8 mouse cellular contexts compared by ENCODE assay signal in the genomic region with DNA sequence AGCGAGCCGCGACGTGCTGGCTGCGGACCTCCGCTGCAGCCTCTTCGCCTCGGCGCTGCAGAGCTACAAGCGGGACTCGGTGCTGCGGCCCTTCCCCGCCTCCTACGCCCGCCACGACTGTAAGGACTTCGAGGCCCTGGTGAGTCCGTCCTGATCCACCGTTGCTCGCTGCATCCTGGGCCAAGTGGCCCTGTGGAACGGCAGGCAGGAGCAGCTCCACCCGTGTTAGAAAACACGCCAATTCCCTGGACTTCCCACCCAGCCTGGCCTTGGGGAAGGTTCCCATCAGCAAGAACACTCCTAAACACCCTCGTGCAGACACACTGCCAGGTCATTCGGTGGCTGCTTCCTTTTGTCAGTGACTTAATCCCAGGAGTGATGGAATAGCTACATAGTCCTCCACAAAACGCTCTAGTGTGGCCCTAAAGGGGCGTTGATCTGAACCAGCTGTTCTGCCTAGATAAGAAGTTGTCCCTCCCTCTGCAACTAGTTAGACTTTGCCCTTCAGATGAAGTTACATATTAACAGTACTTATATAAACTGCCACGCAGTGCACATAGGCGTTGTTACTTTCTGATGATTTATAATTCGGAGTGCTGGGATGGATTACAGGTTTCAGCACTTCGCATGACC. TPM values are rescaled to one million over a fixed set of nuclear protein-coding genes. Genes with fewer than 3 reads are reported as not detected.
A peak's percentile ranks its signal among the peaks of the same experiment; 100 is the strongest.
DNase-seq lines count a peak whose midpoint lies in the region; ATAC-seq and TF ChIP-seq lines count a peak whose summit lies in the region.

No protein-coding gene starts in this region.

- H3K27me3 ChIP-seq in MEL (ENCODE audit: control insufficient read depth in 1 of 2, insufficient read depth in 2 of 2, low read length in 2 of 2), result no peaks in the 10 kb centered on the region
- H3K27me3 ChIP-seq in forebrain, embryonic 14.5 days (replicated peaks; ENCODE audit: control insufficient read depth, insufficient read depth, low read length), result no peaks in the 10 kb centered on the region
- no peaks in the 10 kb centered on the region for H3K27me3 ChIP-seq in limb, embryonic 10.5 days (ENCODE audit: low read depth, poor library complexity, severe bottlenecking)

- peak; percentile 47 for DNase-seq in adrenal gland, adult 8-10 months
- DNase-seq in adrenal gland, postnatal 36 days, result no peak
- peak; percentile 95 for DNase-seq in MEL (ENCODE audit: low read depth, low spot score)
- DNase-seq in forebrain, embryonic 14.5 days (ENCODE audit: low spot score), result peak; percentile 34
- no peak for DNase-seq in limb, embryonic 10.5 days (ENCODE audit: low spot score)
- no peak for DNase-seq in left cerebral cortex, postnatal 36 days (ENCODE audit: low spot score in 2 of 2)
- DNase-seq in gastrocnemius, postnatal 25 days, result no peak

- TF ChIP-seq RAD21 in MEL (IDR thresholded peaks at IDR 0.05; ENCODE audit: low read depth, low read length), result no peak

- WGBS in forebrain, embryonic 14.5 days, result 12% methylated on average over 31 of the region's 31 CpGs
- WGBS in limb, embryonic 10.5 days, result 8% methylated on average over 31 of the region's 31 CpGs

- TF ChIP-seq POLR2A in MEL (IDR thresholded peaks at IDR 0.05; ENCODE audit: control insufficient read depth in 1 of 2, insufficient read depth in 1 of 2, low read depth in 1 of 2, low read length in 2 of 2, poor library complexity in 1 of 2), result peak in 1 of 2 experiments; percentile 69; a peak in 3 of 4 replicates

- peak overlapping the region; percentile 83 for H3K9ac ChIP-seq in MEL (ENCODE audit: control insufficient read depth, low read depth, low read length, poor library complexity, severe bottlenecking)
- H3K9ac ChIP-seq in forebrain, embryonic 14.5 days (ENCODE audit: low read length), result peak overlapping the region; percentile 81

- no peak for TF ChIP-seq CTCF in MEL (IDR thresholded peaks at IDR 0.05 in 2 of 3, conservative IDR thresholded peaks at IDR 0.05 in 1 of 3; ENCODE audit: control insufficient read depth in 1 of 3, insufficient read depth in 1 of 3, low read depth in 2 of 3, low read length in 3 of 3, poor library complexity in 1 of 3, severe bottlenecking in 1 of 3)

- TF ChIP-seq EP300 in MEL (IDR thresholded peaks at IDR 0.05; ENCODE audit: low read depth in 1 of 2, low read length in 2 of 2), result peak; percentile 78 to 85

- peak overlapping the region; percentile 90 for H3K4me2 ChIP-seq in forebrain, embryonic 14.5 days (ENCODE audit: low read length)

- intact Hi-C loops in left cerebral cortex, postnatal 36 days (cut with DNase I), result loop anchor here (2.0 kb wide), 1 partner anchor 17 kb away; no protein-coding TSS in a partner anchor

- ATAC-seq in forebrain, embryonic 14.5 days, result peak; percentile 69; the same call in 1 of the 2 replicates
- 0 out of 2 replicates have a peak, but pooled peaks have one; percentile 9 for ATAC-seq in monocyte, adult 5-6 weeks (replicated peaks; ENCODE audit: insufficient number of reproducible peaks, low FRiP score, low TSS enrichment, poor library complexity, severe bottlenecking)

- no peaks in the 10 kb centered on the region for H3K9me3 ChIP-seq in MEL (replicated peaks; ENCODE audit: insufficient read depth, low read length)
- no peaks in the 10 kb centered on the region for H3K9me3 ChIP-seq in forebrain, embryonic 14.5 days (replicated peaks; ENCODE audit: control insufficient read depth, low read length)
- H3K9me3 ChIP-seq in limb, embryonic 10.5 days (replicated peaks), result no peaks in the 10 kb centered on the region

- H3K79me2 ChIP-seq in MEL (ENCODE audit: control insufficient read depth, insufficient read depth, low read length, poor library complexity), result peaks cover 3% of the 10 kb centered on the region; the same call in 1 of the 2 replicates

- H3K4me3 ChIP-seq in MEL (ENCODE audit: control insufficient read depth in 1 of 2, insufficient read depth in 1 of 2, low read depth in 2 of 2, low read length in 2 of 2), result peak overlapping the region; percentile 70 to 75
- H3K4me3 ChIP-seq in forebrain, embryonic 14.5 days (ENCODE audit: low read depth, low read length), result peak overlapping the region; percentile 65
- H3K4me3 ChIP-seq in limb, embryonic 10.5 days, result peak overlapping the region; percentile 82

- H3K36me3 ChIP-seq in MEL (ENCODE audit: control insufficient read depth in 1 of 2, insufficient read depth in 2 of 2, low read length in 2 of 2), result peaks cover 0 to 12% of the 10 kb centered on the region in 2 experiments; a peak in 2 of 4 replicates
- no peaks in the 10 kb centered on the region for H3K36me3 ChIP-seq in forebrain, embryonic 14.5 days (ENCODE audit: control insufficient read depth, insufficient read depth, low read length)
- H3K36me3 ChIP-seq in limb, embryonic 10.5 days, result no peaks in the 10 kb centered on the region

- H3K4me1 ChIP-seq in MEL (ENCODE audit: control insufficient read depth in 1 of 2, insufficient read depth in 2 of 2, low read length in 2 of 2), result peaks cover 5 to 10% of the 10 kb centered on the region in 2 experiments; a peak in 3 of 4 replicates
- peaks cover 6% of the 10 kb centered on the region; the same call in 1 of the 2 replicates for H3K4me1 ChIP-seq in forebrain, embryonic 14.5 days (ENCODE audit: control insufficient read depth, insufficient read depth, low read length)
- H3K4me1 ChIP-seq in limb, embryonic 10.5 days, result peaks cover 47% of the 10 kb centered on the region

- H3K27ac ChIP-seq in MEL (ENCODE audit: control insufficient read depth, low read depth, low read length), result peak overlapping the region; percentile 93
- peak overlapping the region; percentile 78 for H3K27ac ChIP-seq in forebrain, embryonic 14.5 days (ENCODE audit: low read depth, low read length)
- peak overlapping the region; percentile 95 for H3K27ac ChIP-seq in limb, embryonic 10.5 days

TF ChIP-seq in MEL, 35 proteins besides CTCF, POLR2A, EP300 and RAD21 (continues in another document):
- no peak for TF ChIP-seq CHD2 (IDR thresholded peaks at IDR 0.05; ENCODE audit: low read length)
- TF ChIP-seq KAT2A (conservative IDR thresholded peaks at IDR 0.05; ENCODE audit: low read depth, low read length), result 0 out of 2 replicates have a peak, but pooled peaks have one; percentile 17
- peak; percentile 47 for TF ChIP-seq MAFK (IDR thresholded peaks at IDR 0.05; ENCODE audit: borderline replicate concordance, low read depth, low read length)
- peak; percentile 83 for TF ChIP-seq MXI1 (IDR thresholded peaks at IDR 0.05; ENCODE audit: low read depth, low read length)
- no peak for TF ChIP-seq ZKSCAN1 (IDR thresholded peaks at IDR 0.05; ENCODE audit: low read depth, low read length)
- TF ChIP-seq ZMIZ1 (IDR thresholded peaks at IDR 0.05; ENCODE audit: low read depth, low read length), result peak; percentile 96
- peak; percentile 93 for TF ChIP-seq TCF12 (IDR thresholded peaks at IDR 0.05; ENCODE audit: low read depth, low read length)
- no peak; the same call in 1 of the 2 replicates for TF ChIP-seq USF1 (IDR thresholded peaks at IDR 0.05; ENCODE audit: low read depth, low read length)
- peak; percentile 59; the same call in 1 of the 2 replicates for TF ChIP-seq RCOR1 (IDR thresholded peaks at IDR 0.05; ENCODE audit: low read depth, low read length)
- TF ChIP-seq POLR2AphosphoS2 (IDR thresholded peaks at IDR 0.05; ENCODE audit: low read length), result peak; percentile 60; the same call in 1 of the 2 replicates
- no peak for TF ChIP-seq ELF1 (IDR thresholded peaks at IDR 0.05; ENCODE audit: low read depth, low read length)
- TF ChIP-seq HCFC1 (IDR thresholded peaks at IDR 0.05; ENCODE audit: low read depth, low read length), result peak; percentile 61
- TF ChIP-seq MAX (IDR thresholded peaks at IDR 0.05; ENCODE audit: low read length), result peak; percentile 54; the same call in 1 of the 2 replicates
- peak; percentile 31; the same call in 1 of the 2 replicates for TF ChIP-seq JUND (IDR thresholded peaks at IDR 0.05; ENCODE audit: low read depth, low read length)
- no peak for TF ChIP-seq MEF2A (IDR thresholded peaks at IDR 0.05; ENCODE audit: extremely low read depth, insufficient replicate concordance, low read depth, low read length, poor library complexity, severe bottlenecking)
- no peak for TF ChIP-seq ZNF384 (IDR thresholded peaks at IDR 0.05; ENCODE audit: low read depth, low read length)
- 0 out of 2 replicates have a peak, but pooled peaks have one; percentile 60 for TF ChIP-seq GABPA (IDR thresholded peaks at IDR 0.05; ENCODE audit: low read depth, low read length)
- no peak for TF ChIP-seq ZC3H11A (IDR thresholded peaks at IDR 0.05; ENCODE audit: low read depth, low read length)
- no peak for TF ChIP-seq USF2 (IDR thresholded peaks at IDR 0.05; ENCODE audit: borderline replicate concordance in 1 of 2, insufficient read depth in 1 of 2, low read depth in 1 of 2, low read length in 2 of 2)
- TF ChIP-seq SIN3A (IDR thresholded peaks at IDR 0.05; ENCODE audit: low read length), result peak; percentile 99
- TF ChIP-seq BHLHE40 (IDR thresholded peaks at IDR 0.05; ENCODE audit: borderline replicate concordance, low read depth, low read length), result 0 out of 2 replicates have a peak, but pooled peaks have one; percentile 14

RNA-seq across cellular contexts. Expression of gene Parp16, which starts 20.5 kb away (rescaled TPM):
- 10 to 100 TPM; 16.2 to 44.2 (median 33.1) TPM for total RNA-seq in adrenal gland, adult 8-10 months (2022)
- 10 to 100 TPM; 11.8 to 21.2 TPM for total RNA-seq in adrenal gland, postnatal 36 days (2021)
- total RNA-seq in MEL (2012; rRNA removed), result 1.3 and 1.4 TPM in 2 replicates
- 1 to 10 TPM in 1 of 2 experiments, not detected in 1; 5.1 TPM for polyA plus RNA-seq in MEL (2012; ENCODE audit: insufficient read depth in 1 of 2, insufficient read length in 2 of 2, low read depth in 1 of 2, low replicate concordance in 2 of 2, missing spikeins in 1 of 2)
- polyA plus RNA-seq in forebrain, embryonic 14.5 days (2014; fragmentation: Nextera tagmentation; extraction: Ambion mirVana), result 4.2 and 4.4 TPM in 2 replicates
- 8.7 and 9.0 TPM in 2 replicates for polyA plus RNA-seq in limb, embryonic 10.5 days (2016; fragmentation: Nextera tagmentation; extraction: Ambion mirVana)
- total RNA-seq in monocyte, adult 5-6 weeks (2017), result 1.9 to 3.1 TPM (median 2.3 TPM) in 3 replicates
- 1 to 10 TPM; 2.5 to 4.2 TPM for total RNA-seq in left cerebral cortex, postnatal 36 days (2021)
- 1 to 10 TPM; 3.8 to 5.3 TPM for total RNA-seq in gastrocnemius, postnatal 25 days (2021)

RNA-seq across cellular contexts. Expression of gene Cilp, which starts 49.4 kb away (rescaled TPM):
- total RNA-seq in adrenal gland, adult 8-10 months (2022), result 10 to 100 TPM in 1 of 4 experiments, 1 to 10 TPM in 3; 3.2 to 10.7 (median 6.1) TPM
- total RNA-seq in adrenal gland, postnatal 36 days (2021), result 1 to 10 TPM; 4.7 to 6.2 TPM
- total RNA-seq in MEL (2012; rRNA removed), result not detected in 2 replicates
- polyA plus RNA-seq in MEL (2012; ENCODE audit: insufficient read depth in 1 of 2, insufficient read length in 2 of 2, low read depth in 1 of 2, low replicate concordance in 2 of 2, missing spikeins in 1 of 2), result under 1 TPM in 1 of 2 experiments, not detected in 1; 0.01 TPM
- polyA plus RNA-seq in forebrain, embryonic 14.5 days (2014; fragmentation: Nextera tagmentation; extraction: Ambion mirVana), result 0.20 and 0.30 TPM in 2 replicates
- 0.05 and 0.06 TPM in 2 replicates for polyA plus RNA-seq in limb, embryonic 10.5 days (2016; fragmentation: Nextera tagmentation; extraction: Ambion mirVana)
- total RNA-seq in monocyte, adult 5-6 weeks (2017), result not detected in 3 replicates
- total RNA-seq in left cerebral cortex, postnatal 36 days (2021), result not detected
- 100 to 1,000 TPM in 1 of 2 experiments, 10 to 100 TPM in 1; 28.8 to 105 TPM for total RNA-seq in gastrocnemius, postnatal 25 days (2021)

Comparison
In these comparisons a context has a peak if more than half of its experiments do, and no peak if none do; other contexts are left out.
1. DNase-seq: peak in adrenal gland, adult 8-10 months (single experiment), MEL (single experiment) and forebrain, embryonic 14.5 days (single experiment); none in adrenal gland, postnatal 36 days (0 of 2), limb, embryonic 10.5 days (single experiment), left cerebral cortex, postnatal 36 days (0 of 2) and gastrocnemius, postnatal 25 days (single experiment).
2. Peak in every context shown above with its lines, with median percentiles within 50 percentile points of each other: H3K27ac ChIP-seq and H3K4me3 ChIP-seq.